In genomic region chr12:70067849-70068248, GRCm38 (mm10) we compare ENCODE assay signal across 12 mouse cellular contexts. TPM values are rescaled to one million over a fixed set of nuclear protein-coding genes. Genes with fewer than 3 reads are reported as not detected.
DNase-seq lines count a peak whose midpoint lies in the region; ATAC-seq and TF ChIP-seq lines count a peak whose summit lies in the region.
"Had no signal": no experiment of that assay in that cellular context is flagged by ENCODE, and none has a peak within 500 bp of the region (broad histone marks: within the 10 kb centered on the region; RNA-seq: fewer than 3 reads in every experiment).

No protein-coding gene starts in this region.

- TF ChIP-seq CTCF in forebrain, postnatal 0 days (IDR thresholded peaks at IDR 0.05; ENCODE audit: low read depth): no peak
- no peak for TF ChIP-seq CTCF in midbrain, postnatal 0 days (IDR thresholded peaks at IDR 0.05)

- no peak overlapping the region for H3K4me3 ChIP-seq in forebrain, postnatal 0 days (ENCODE audit: low read depth, low read length)
- no peak overlapping the region for H3K4me3 ChIP-seq in midbrain, postnatal 0 days (ENCODE audit: low read depth, low read length)
- H3K4me3 ChIP-seq: erythroblast, embryonic 14.5 days; liver, embryonic 13.5 days had no signal

- H3K9ac ChIP-seq in forebrain, postnatal 0 days: no peak overlapping the region
- H3K9ac ChIP-seq in midbrain, postnatal 0 days (replicated peaks; ENCODE audit: low read length, poor library complexity, severe bottlenecking): no peak overlapping the region
- H3K9ac ChIP-seq: liver, embryonic 13.5 days had no signal

- no peaks in the 10 kb centered on the region for H3K27me3 ChIP-seq in forebrain, postnatal 0 days (ENCODE audit: insufficient read depth, low read length)
- H3K27me3 ChIP-seq in midbrain, postnatal 0 days (ENCODE audit: insufficient read depth, low read length): no peaks in the 10 kb centered on the region
- H3K27me3 ChIP-seq: liver, embryonic 13.5 days had no signal

- H3K4me2 ChIP-seq in forebrain, postnatal 0 days (ENCODE audit: low read depth): no peak overlapping the region
- no peak overlapping the region for H3K4me2 ChIP-seq in midbrain, postnatal 0 days (ENCODE audit: low read depth, low read length, poor library complexity, severe bottlenecking)
- H3K4me2 ChIP-seq: liver, embryonic 13.5 days had no signal

- H3K9me3 ChIP-seq in forebrain, postnatal 0 days (ENCODE audit: low read length): no peaks in the 10 kb centered on the region
- H3K9me3 ChIP-seq in midbrain, postnatal 0 days (ENCODE audit: low read length): no peaks in the 10 kb centered on the region
- H3K9me3 ChIP-seq: liver, embryonic 13.5 days had no signal

- peak; percentile 30 for DNase-seq in heart, postnatal 4 days
- no peak for DNase-seq in heart, adult 8-10 months (ENCODE audit: low spot score)
- peak; percentile 40 for DNase-seq in Muller cell, postnatal 12 days (ENCODE audit: inconsistent ontology term)
- DNase-seq in forebrain, postnatal 0 days: peak; percentile 63
- peak; percentile 36 for DNase-seq in midbrain, postnatal 0 days (ENCODE audit: low spot score)
- no peak for DNase-seq in liver
- no peak for DNase-seq in adrenal gland, adult (ENCODE audit: inconsistent age in 2 of 2, low spot score in 1 of 2)
- DNase-seq in thymus, adult 18-20 months: no peak
- DNase-seq: gastrocnemius, postnatal 36 days; heart, postnatal 36 days; liver, embryonic 13.5 days had no signal

- H3K27ac ChIP-seq in forebrain, postnatal 0 days (ENCODE audit: low read depth, low read length): peak overlapping the region; percentile 16; the same call in 1 of the 2 replicates
- H3K27ac ChIP-seq in midbrain, postnatal 0 days (ENCODE audit: low read depth, low read length): no peak overlapping the region
- H3K27ac ChIP-seq: liver, embryonic 13.5 days had no signal

- peaks cover 34% of the 10 kb centered on the region for H3K4me1 ChIP-seq in forebrain, postnatal 0 days (ENCODE audit: insufficient read depth)
- H3K4me1 ChIP-seq in midbrain, postnatal 0 days (ENCODE audit: insufficient read depth, low read length): no peaks in the 10 kb centered on the region
- H3K4me1 ChIP-seq: liver, embryonic 13.5 days had no signal

- H3K36me3 ChIP-seq in forebrain, postnatal 0 days (ENCODE audit: insufficient read depth): peaks cover 5% of the 10 kb centered on the region
- H3K36me3 ChIP-seq in midbrain, postnatal 0 days (ENCODE audit: insufficient read depth, low read length): peaks cover 7% of the 10 kb centered on the region
- H3K36me3 ChIP-seq: liver, embryonic 13.5 days had no signal

- ATAC-seq in forebrain, postnatal 0 days: no peak
- no peak for ATAC-seq in midbrain, postnatal 0 days (ENCODE audit: low FRiP score)

- 27% methylated on average over 9 of the region's 9 CpGs for WGBS in forebrain, postnatal 0 days
- 44% methylated on average over 9 of the region's 9 CpGs for WGBS in midbrain, postnatal 0 days

RNA-seq across cellular contexts. Expression of gene Nin, which starts 45.7 kb away (rescaled TPM):
- total RNA-seq in heart, postnatal 4 days (2021): 10 to 100 TPM; 41.3 to 42.0 TPM
- total RNA-seq in heart, adult 8-10 months (2022): 10 to 100 TPM; 13.1 to 17.0 (median 14.7) TPM
- total RNA-seq in forebrain, postnatal 0 days (2014; rRNA removed): 28.4 and 36.9 TPM in 2 replicates
- 5.6 and 8.5 TPM in 2 replicates for polyA plus RNA-seq in forebrain, postnatal 0 days (2015; fragmentation: Nextera tagmentation; extraction: Ambion mirVana)
- total RNA-seq in midbrain, postnatal 0 days (2014; rRNA removed): 25.0 and 25.8 TPM in 2 replicates
- 4.9 and 7.9 TPM in 2 replicates for polyA plus RNA-seq in midbrain, postnatal 0 days (2015; fragmentation: Nextera tagmentation; extraction: Ambion mirVana)

Comparison
In these comparisons a context has a peak if more than half of its experiments do, and no peak if none do; other contexts are left out.
1. DNase-seq: peak in heart, postnatal 4 days (single experiment), Muller cell, postnatal 12 days (single experiment), forebrain, postnatal 0 days (single experiment) and midbrain, postnatal 0 days (single experiment); none in heart, adult 8-10 months (single experiment), liver (single experiment), adrenal gland, adult (0 of 2) and thymus, adult 18-20 months (0 of 2).